Mouse (Mus musculus) lung, embryonic 16.5 days (tissue): Measurements from ENCODE around the gene Abcc2. TPM values are rescaled to one million over a fixed set of nuclear protein-coding genes. Genes with fewer than 3 reads are reported as not detected.

Source experiments
- ATAC-seq: fragments of 200-750 bp; cut with Nextera tagmentation; 2 replicates; pipeline ENCODE4 v1.8.0; 2017; ENCODE audit warnings: low read depth, mild to moderate bottlenecking, moderate library complexity
- H3K27ac ChIP-seq: fragments of 300-500 bp; sonication (generic); 2 replicates; pipeline ENCODE4 v1.5.1; 2014; ENCODE audit warnings: mild to moderate bottlenecking, control low read depth, low read length
- H3K27me3 ChIP-seq: fragments of 300-500 bp; sonication (generic); 2 replicates; pipeline ENCODE4 v1.6.1; 2014; ENCODE audit warnings: low read depth, low read length, mixed read lengths; ENCODE audit not compliant: control insufficient read depth, insufficient read depth
- H3K36me3 ChIP-seq: fragments of 300-500 bp; sonication (generic); 2 replicates; pipeline ENCODE4 v1.6.1; 2014; ENCODE audit warnings: low read length; ENCODE audit not compliant: control insufficient read depth, insufficient read depth
- H3K4me1 ChIP-seq: fragments of 300-500 bp; sonication (generic); replicated peaks from 2 replicates; pipeline ENCODE4 v1.6.1; 2014; ENCODE audit warnings: low read length, mixed read lengths; ENCODE audit not compliant: control insufficient read depth, insufficient read depth
- H3K4me2 ChIP-seq: fragments of 300-500 bp; sonication (generic); 2 replicates; pipeline ENCODE4 v1.6.1; 2014; ENCODE audit warnings: low read depth, low read length, control low read depth
- H3K4me3 ChIP-seq: fragments of 300-500 bp; sonication (generic); 2 replicates; pipeline ENCODE4 v1.5.1; 2014; ENCODE audit warnings: mild to moderate bottlenecking, low read length, control low read depth
- H3K9ac ChIP-seq: fragments of 300-500 bp; sonication (generic); 2 replicates; pipeline ENCODE4 v1.6.1; 2014; ENCODE audit warnings: low read length, control low read depth
- H3K9me3 ChIP-seq: fragments of 300-500 bp; sonication (generic); 2 replicates; pipeline ENCODE4 v1.6.1; 2016; ENCODE audit warnings: low read length; ENCODE audit not compliant: control insufficient read depth
- WGBS: fragments of 180-500 bp; shearing (Covaris S2); extraction: QIAGEN DNeasy Blood & Tissue Kit; methylation state at CpG from one replicate; pipeline ENCODE4 v1.1.7; 2014; 5-methylcytosine and 5-hydroxymethylcytosine counted together
- polyA plus RNA-seq: library from polyadenylated mRNA; unstranded; fragments of >200 nt; fragmentation: Nextera tagmentation; extraction: Ambion mirVana; gene quantifications from 2 replicates; pipeline ENCODE4 v1.2.1, GENCODE M21; 2015

Abcc2 gene
- polyA plus RNA-seq, 1 experiment from 2014 or later: not detected

DNA sequence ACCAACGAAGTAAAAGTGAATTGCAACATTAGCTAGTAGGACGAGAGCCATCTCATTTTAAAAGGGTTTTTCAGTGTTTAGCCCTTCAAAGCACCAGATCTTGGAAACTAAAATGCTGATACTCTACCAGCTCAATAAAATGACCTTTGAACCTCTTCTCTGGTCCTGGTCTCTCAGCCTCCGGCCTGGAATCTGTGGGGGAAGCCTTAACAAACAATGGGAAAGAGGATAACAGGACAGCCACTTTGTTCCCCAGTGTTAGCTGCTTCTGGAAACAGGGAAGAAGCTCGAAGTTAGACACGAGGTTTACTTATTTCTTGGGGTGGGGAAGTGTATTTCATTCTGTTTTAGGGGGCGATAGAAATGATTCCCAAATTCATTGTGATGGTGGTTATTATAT lies 9.7 kb upstream of the Abcc2 start:
- H3K4me3 ChIP-seq: no peak overlapping the region
- ATAC-seq: no peak
- no peaks in the 10 kb centered on the region for H3K27me3 ChIP-seq
- WGBS: 59% methylated on average over 6 of the region's 6 CpGs
- no peak overlapping the region for H3K9ac ChIP-seq
- no peaks in the 10 kb centered on the region for H3K9me3 ChIP-seq
- H3K4me2 ChIP-seq: no peak overlapping the region
- H3K4me1 ChIP-seq: no peaks in the 10 kb centered on the region
- H3K27ac ChIP-seq: no peak overlapping the region
- 0 out of 2 replicates have a peak, but pooled peaks cover 2% of the 10 kb centered on the region for H3K36me3 ChIP-seq

- ATAC-seq: no peak
- no peaks in the 10 kb centered on the region for H3K36me3 ChIP-seq
- no peaks in the 10 kb centered on the region for H3K4me1 ChIP-seq
- H3K4me3 ChIP-seq: no peak overlapping the region
- H3K9ac ChIP-seq: no peak overlapping the region
- 44% methylated on average over 10 of the region's 10 CpGs for WGBS
- no peaks in the 10 kb centered on the region for H3K9me3 ChIP-seq
- no peak overlapping the region for H3K27ac ChIP-seq
- no peak overlapping the region for H3K4me2 ChIP-seq
- no peaks in the 10 kb centered on the region for H3K27me3 ChIP-seq
Observed at GRCm38 (mm10) chr19:43775433-43775832, 6.6 kb upstream of the Abcc2 start.

- no peak overlapping the region for H3K4me3 ChIP-seq
- H3K27ac ChIP-seq: no peak overlapping the region
- no peaks in the 10 kb centered on the region for H3K36me3 ChIP-seq
- H3K9ac ChIP-seq: no peak overlapping the region
- no peak overlapping the region for H3K4me2 ChIP-seq
- 59% methylated on average over 4 of the region's 4 CpGs for WGBS
- no peak for ATAC-seq
- no peaks in the 10 kb centered on the region for H3K4me1 ChIP-seq
- H3K27me3 ChIP-seq: no peaks in the 10 kb centered on the region
- H3K9me3 ChIP-seq: no peaks in the 10 kb centered on the region
Observed at GRCm38 (mm10) chr19:43776561-43776960, 5.4 kb upstream of the Abcc2 start.

GRCm38 (mm10) chr19:43777308-43777707 lies 4.7 kb upstream of the Abcc2 start:
- Histone ChIP-seq H3K4me1 (no peaks in the 10 kb centered on the region), H3K4me3 (no peak overlapping the region), H3K4me2 (no peak overlapping the region), H3K9me3 (no peaks in the 10 kb centered on the region), H3K27me3 (no peaks in the 10 kb centered on the region), H3K36me3 (no peaks in the 10 kb centered on the region), H3K9ac (no peak overlapping the region), H3K27ac (no peak overlapping the region)
- 62% methylated on average over 2 of the region's 2 CpGs for WGBS
- ATAC-seq: no peak

DNA sequence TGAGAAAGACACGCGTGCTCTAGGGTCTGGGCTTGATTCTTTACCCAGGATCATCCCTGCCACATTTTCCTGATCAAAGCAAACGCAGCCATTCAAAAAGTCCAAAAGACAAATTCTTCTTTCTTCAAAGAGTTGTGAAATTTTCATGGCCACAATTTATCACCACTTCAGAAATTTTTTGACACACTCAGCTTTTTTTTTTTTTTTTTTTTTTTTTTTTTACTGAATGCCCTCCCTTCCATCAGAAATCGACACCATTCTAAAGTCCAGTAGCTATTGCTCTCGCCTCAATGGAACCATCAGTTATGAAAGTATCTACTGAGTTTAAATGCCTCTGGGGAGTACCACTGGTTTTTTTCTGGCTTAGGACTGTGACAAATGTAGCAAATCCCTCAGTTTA lies 1.6 kb upstream of the Abcc2 start:
- H3K27me3 ChIP-seq: no peaks in the 10 kb centered on the region
- H3K9ac ChIP-seq: no peak overlapping the region
- no peaks in the 10 kb centered on the region for H3K9me3 ChIP-seq
- no peak overlapping the region for H3K4me2 ChIP-seq
- no peaks in the 10 kb centered on the region for H3K36me3 ChIP-seq
- no peak for ATAC-seq
- H3K4me1 ChIP-seq: no peaks in the 10 kb centered on the region
- H3K27ac ChIP-seq: no peak overlapping the region
- no peak overlapping the region for H3K4me3 ChIP-seq
- WGBS: 68% methylated on average over 5 of the region's 5 CpGs

- Histone ChIP-seq H3K4me1 (no peaks in the 10 kb centered on the region), H3K4me2 (no peak overlapping the region), H3K9me3 (no peaks in the 10 kb centered on the region), H3K27me3 (no peaks in the 10 kb centered on the region), H3K27ac (no peak overlapping the region), H3K9ac (no peak overlapping the region), H3K4me3 (no peak overlapping the region), H3K36me3 (no peaks in the 10 kb centered on the region)
- no peak for ATAC-seq
- WGBS: 71% methylated on average over 8 of the region's 8 CpGs
Observed at GRCm38 (mm10) chr19:43784761-43785160, 2.8 kb downstream of the Abcc2 start.

DNA sequence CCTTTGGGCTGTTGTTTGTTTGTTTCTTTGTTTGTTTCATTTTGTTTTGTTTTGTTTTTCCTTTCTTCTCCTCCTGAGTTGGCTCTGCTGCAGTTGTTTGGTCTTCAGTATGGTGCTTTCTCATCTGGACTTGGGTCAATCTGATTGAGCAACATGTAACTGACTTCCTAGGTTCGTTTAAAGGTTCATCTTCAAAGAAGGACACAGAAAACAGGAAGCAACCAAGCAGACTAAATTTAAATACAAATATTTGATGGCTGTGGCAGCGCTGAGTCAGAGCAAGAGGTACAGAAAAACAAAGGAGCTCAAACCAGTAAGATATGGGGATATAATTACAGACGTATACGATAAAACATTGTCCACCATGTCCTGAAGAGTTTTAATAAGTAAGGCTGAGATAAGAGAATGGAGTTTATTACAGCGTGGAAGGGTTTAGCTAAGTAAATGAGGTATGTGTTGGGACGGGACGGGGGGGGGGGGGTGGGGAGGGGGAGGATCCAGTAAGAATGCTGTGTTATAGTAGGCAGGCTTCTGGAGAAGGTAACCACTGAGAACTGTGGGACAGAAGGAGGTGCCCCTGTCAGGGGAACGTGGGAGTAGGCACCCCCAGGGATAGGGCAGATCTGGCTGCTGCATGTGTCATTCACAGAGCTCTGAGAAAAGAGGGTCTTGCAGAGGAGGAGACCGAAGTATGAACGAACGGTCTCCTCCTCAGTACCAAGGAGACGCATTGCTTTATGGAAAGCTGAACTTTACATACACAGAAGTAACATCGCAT lies 4.4 kb downstream of the Abcc2 start:
- Histone ChIP-seq H3K36me3 (no peaks in the 10 kb centered on the region), H3K9me3 (no peaks in the 10 kb centered on the region), H3K27me3 (no peaks in the 10 kb centered on the region), H3K4me2 (no peak overlapping the region), H3K9ac (no peak overlapping the region), H3K4me3 (no peak overlapping the region), H3K27ac (no peak overlapping the region), H3K4me1 (no peaks in the 10 kb centered on the region)
- ATAC-seq: no peak
- WGBS: 76% methylated on average over 12 of the region's 13 CpGs

- ATAC-seq: no peak
- no peaks in the 10 kb centered on the region for H3K27me3 ChIP-seq
- H3K36me3 ChIP-seq: no peaks in the 10 kb centered on the region
- no peak overlapping the region for H3K4me2 ChIP-seq
- no peak overlapping the region for H3K9ac ChIP-seq
- no peak overlapping the region for H3K4me3 ChIP-seq
- H3K9me3 ChIP-seq: no peaks in the 10 kb centered on the region
- no peak overlapping the region for H3K27ac ChIP-seq
- 70% methylated on average over 7 of the region's 7 CpGs for WGBS
- no peaks in the 10 kb centered on the region for H3K4me1 ChIP-seq
Observed at GRCm38 (mm10) chr19:43789817-43790216, 7.8 kb downstream of the Abcc2 start.

DNA sequence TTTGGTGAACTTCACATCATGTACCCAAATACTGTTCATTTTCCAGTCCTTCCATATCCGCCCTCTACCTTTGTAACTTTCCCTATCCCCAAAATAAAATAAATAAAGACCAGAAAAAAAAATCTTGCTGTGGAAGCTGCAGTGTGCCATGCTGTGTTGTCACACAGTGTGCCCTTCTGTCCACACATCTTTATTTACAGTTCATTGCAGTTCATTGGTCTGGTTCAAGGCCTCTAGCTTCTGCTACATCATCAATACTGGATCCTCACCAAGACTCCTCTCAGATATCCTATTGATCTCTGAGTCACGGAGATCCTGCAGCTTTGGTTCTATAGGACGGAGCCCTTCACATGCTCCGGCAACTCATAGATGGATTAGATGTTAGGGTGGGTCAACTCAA lies 10.5 kb downstream of the Abcc2 start:
- no peak overlapping the region for H3K27ac ChIP-seq
- no peaks in the 10 kb centered on the region for H3K9me3 ChIP-seq
- H3K9ac ChIP-seq: no peak overlapping the region
- H3K4me2 ChIP-seq: no peak overlapping the region
- 84% methylated on average over 4 of the region's 4 CpGs for WGBS
- no peak overlapping the region for H3K4me3 ChIP-seq
- no peaks in the 10 kb centered on the region for H3K4me1 ChIP-seq
- no peaks in the 10 kb centered on the region for H3K36me3 ChIP-seq
- ATAC-seq: no peak
- H3K27me3 ChIP-seq: no peaks in the 10 kb centered on the region

DNA sequence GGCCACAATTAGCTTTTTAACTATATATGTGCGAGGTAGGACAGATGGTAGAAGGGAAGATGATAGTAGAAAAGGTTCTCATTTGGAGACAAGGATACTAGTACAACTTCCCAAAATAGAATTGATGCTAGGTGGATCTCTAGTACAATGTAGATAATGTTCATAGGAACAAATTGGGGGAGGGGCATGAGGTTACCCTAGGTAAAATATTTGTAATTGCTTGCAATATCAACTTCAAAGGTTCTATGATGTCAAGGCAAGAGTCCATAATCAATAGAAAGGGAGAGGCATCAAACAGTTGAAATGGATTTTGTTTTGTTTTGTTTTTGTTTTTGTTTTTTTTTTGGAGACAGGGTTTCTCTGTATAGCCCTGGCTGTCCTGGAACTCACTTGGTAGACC lies 12.0 kb downstream of the Abcc2 start:
- Histone ChIP-seq H3K4me1 (no peaks in the 10 kb centered on the region), H3K9ac (no peak overlapping the region), H3K9me3 (no peaks in the 10 kb centered on the region), H3K4me3 (no peak overlapping the region), H3K27me3 (no peaks in the 10 kb centered on the region), H3K4me2 (no peak overlapping the region), H3K27ac (no peak overlapping the region), H3K36me3 (no peaks in the 10 kb centered on the region)
- no peak for ATAC-seq
- 89% methylated on average over 1 of the region's 1 CpGs for WGBS
